Mouse (Mus musculus): ENCODE measurements at regions not wholly inside any gene's neighbourhood (a gene's known extent, or its start where the extent isn't known, plus 50 kb on each side); places are given as distances from the start of the nearest gene placed in this dataset.

GRCm38 (mm10) chr12:95937705-95938104 lies 245.7 kb downstream of the Flrt2 start:
- Histone ChIP-seq H3K4me1 (ENCODE audit: control insufficient read depth, insufficient read depth, low read length) (no peaks in the 10 kb centered on the region), H3K4me2 (ENCODE audit: low read depth, low read length) (no peak overlapping the region), H3K27ac (ENCODE audit: low read length) (no peak overlapping the region), H3K9ac (ENCODE audit: low read depth, low read length) (no peak overlapping the region), H3K36me3 (ENCODE audit: control insufficient read depth, insufficient read depth, low read length) (no peaks in the 10 kb centered on the region), H3K9me3 (ENCODE audit: control insufficient read depth, low read length) (no peaks in the 10 kb centered on the region), H3K27me3 (replicated peaks; ENCODE audit: control insufficient read depth, insufficient read depth, low read length) (no peaks in the 10 kb centered on the region), H3K4me3 (ENCODE audit: low read length) (no peak overlapping the region)
- 69% methylated on average over 4 of the region's 4 CpGs for WGBS
- no peak for ATAC-seq

GRCm38 (mm10) chr12:95940465-95941012 lies 248.5 kb downstream of the Flrt2 start:
- Histone ChIP-seq H3K4me2 (ENCODE audit: low read depth, low read length) (no peak overlapping the region), H3K4me1 (ENCODE audit: control insufficient read depth, insufficient read depth, low read length) (no peaks in the 10 kb centered on the region), H3K36me3 (ENCODE audit: control insufficient read depth, insufficient read depth, low read length) (no peaks in the 10 kb centered on the region), H3K9ac (ENCODE audit: low read depth, low read length) (no peak overlapping the region), H3K4me3 (ENCODE audit: low read length) (no peak overlapping the region), H3K9me3 (ENCODE audit: control insufficient read depth, low read length) (no peaks in the 10 kb centered on the region), H3K27me3 (replicated peaks; ENCODE audit: control insufficient read depth, insufficient read depth, low read length) (no peaks in the 10 kb centered on the region), H3K27ac (ENCODE audit: low read length) (no peak overlapping the region)
- ATAC-seq, result no peak
- 75% methylated on average over 1 of the region's 1 CpGs for WGBS

GRCm38 (mm10) chr12:95959786-95960504 lies 267.9 kb downstream of the Flrt2 start:
- H3K27me3 ChIP-seq (replicated peaks; ENCODE audit: control insufficient read depth, insufficient read depth, low read length), result no peaks in the 10 kb centered on the region
- H3K9me3 ChIP-seq (ENCODE audit: control insufficient read depth, low read length), result no peaks in the 10 kb centered on the region
- H3K27ac ChIP-seq (ENCODE audit: low read length), result no peak overlapping the region
- no peak for ATAC-seq
- H3K36me3 ChIP-seq (ENCODE audit: control insufficient read depth, insufficient read depth, low read length), result no peaks in the 10 kb centered on the region
- H3K4me3 ChIP-seq (ENCODE audit: low read length), result no peak overlapping the region
- WGBS, result 85% methylated on average over 6 of the region's 6 CpGs
- no peak overlapping the region for H3K4me2 ChIP-seq (ENCODE audit: low read depth, low read length)
- no peaks in the 10 kb centered on the region for H3K4me1 ChIP-seq (ENCODE audit: control insufficient read depth, insufficient read depth, low read length)
- H3K9ac ChIP-seq (ENCODE audit: low read depth, low read length), result no peak overlapping the region

- ATAC-seq, result no peak
- Histone ChIP-seq H3K4me1 (ENCODE audit: control insufficient read depth, insufficient read depth, low read length) (no peaks in the 10 kb centered on the region), H3K27ac (ENCODE audit: low read length) (no peak overlapping the region), H3K4me3 (ENCODE audit: low read length) (no peak overlapping the region), H3K9ac (ENCODE audit: low read depth, low read length) (no peak overlapping the region), H3K4me2 (ENCODE audit: low read depth, low read length) (no peak overlapping the region), H3K36me3 (ENCODE audit: control insufficient read depth, insufficient read depth, low read length) (no peaks in the 10 kb centered on the region), H3K9me3 (ENCODE audit: control insufficient read depth, low read length) (no peaks in the 10 kb centered on the region), H3K27me3 (replicated peaks; ENCODE audit: control insufficient read depth, insufficient read depth, low read length) (no peaks in the 10 kb centered on the region)
- 50% methylated on average over 3 of the region's 3 CpGs for WGBS
These were observed 268.5 kb downstream of the Flrt2 start for GRCm38 (mm10) chr12:95960505-95960871.

- no peaks in the 10 kb centered on the region for H3K27me3 ChIP-seq (replicated peaks; ENCODE audit: control insufficient read depth, insufficient read depth, low read length)
- no peak overlapping the region for H3K4me3 ChIP-seq (ENCODE audit: low read length)
- no peak for ATAC-seq
- no peak overlapping the region for H3K27ac ChIP-seq (ENCODE audit: low read length)
- no peak overlapping the region for H3K9ac ChIP-seq (ENCODE audit: low read depth, low read length)
- H3K36me3 ChIP-seq (ENCODE audit: control insufficient read depth, insufficient read depth, low read length), result no peaks in the 10 kb centered on the region
- H3K4me2 ChIP-seq (ENCODE audit: low read depth, low read length), result no peak overlapping the region
- H3K9me3 ChIP-seq (ENCODE audit: control insufficient read depth, low read length), result no peaks in the 10 kb centered on the region
- no peaks in the 10 kb centered on the region for H3K4me1 ChIP-seq (ENCODE audit: control insufficient read depth, insufficient read depth, low read length)
- WGBS, result 50% methylated on average over 4 of the region's 4 CpGs
These were observed 270.8 kb downstream of the Flrt2 start for GRCm38 (mm10) chr12:95962817-95963216.

GRCm38 (mm10) chr12:95988669-95989288 lies 296.8 kb downstream of the Flrt2 start:
- Histone ChIP-seq H3K36me3 (ENCODE audit: control insufficient read depth, insufficient read depth, low read length) (no peaks in the 10 kb centered on the region), H3K9me3 (ENCODE audit: control insufficient read depth, low read length) (no peaks in the 10 kb centered on the region), H3K27ac (ENCODE audit: low read length) (no peak overlapping the region), H3K9ac (ENCODE audit: low read depth, low read length) (no peak overlapping the region), H3K4me3 (ENCODE audit: low read length) (no peak overlapping the region), H3K4me2 (ENCODE audit: low read depth, low read length) (no peak overlapping the region), H3K4me1 (ENCODE audit: control insufficient read depth, insufficient read depth, low read length) (no peaks in the 10 kb centered on the region), H3K27me3 (replicated peaks; ENCODE audit: control insufficient read depth, insufficient read depth, low read length) (no peaks in the 10 kb centered on the region)
- 78% methylated on average over 5 of the region's 5 CpGs for WGBS
- ATAC-seq, result no peak

- Histone ChIP-seq H3K4me3 (ENCODE audit: low read length) (no peak overlapping the region), H3K36me3 (ENCODE audit: control insufficient read depth, insufficient read depth, low read length) (no peaks in the 10 kb centered on the region), H3K4me1 (ENCODE audit: control insufficient read depth, insufficient read depth, low read length) (no peaks in the 10 kb centered on the region), H3K27ac (ENCODE audit: low read length) (no peak overlapping the region), H3K9me3 (ENCODE audit: control insufficient read depth, low read length) (no peaks in the 10 kb centered on the region), H3K27me3 (replicated peaks; ENCODE audit: control insufficient read depth, insufficient read depth, low read length) (no peaks in the 10 kb centered on the region), H3K9ac (ENCODE audit: low read depth, low read length) (no peak overlapping the region), H3K4me2 (ENCODE audit: low read depth, low read length) (no peak overlapping the region)
- ATAC-seq, result no peak
- WGBS, result 57% methylated on average over 2 of the region's 2 CpGs
These were observed 302.9 kb downstream of the Flrt2 start for GRCm38 (mm10) chr12:95994963-95995362.

- no peak for ATAC-seq
These were observed 338.2 kb downstream of the Flrt2 start for GRCm38 (mm10) chr12:96030180-96030579.

GRCm38 (mm10) chr12:96075365-96075764 lies 383.3 kb downstream of the Flrt2 start:
- Histone ChIP-seq H3K4me3 (ENCODE audit: low read length) (no peak overlapping the region), H3K4me2 (ENCODE audit: low read depth, low read length) (no peak overlapping the region), H3K9ac (ENCODE audit: low read depth, low read length) (no peak overlapping the region), H3K9me3 (ENCODE audit: control insufficient read depth, low read length) (no peaks in the 10 kb centered on the region), H3K27me3 (replicated peaks; ENCODE audit: control insufficient read depth, insufficient read depth, low read length) (no peaks in the 10 kb centered on the region), H3K36me3 (ENCODE audit: control insufficient read depth, insufficient read depth, low read length) (no peaks in the 10 kb centered on the region), H3K4me1 (ENCODE audit: control insufficient read depth, insufficient read depth, low read length) (no peaks in the 10 kb centered on the region), H3K27ac (ENCODE audit: low read length) (no peak overlapping the region)
- 83% methylated on average over 4 of the region's 4 CpGs for WGBS
- ATAC-seq, result no peak

More at GRCm38 (mm10) chr12:96030180-96030579, 338.2 kb downstream of the Flrt2 start:
- H3K9me3 ChIP-seq (ENCODE audit: control insufficient read depth, low read length), result no peaks in the 10 kb centered on the region
- no peak overlapping the region for H3K27ac ChIP-seq (ENCODE audit: low read length)
- no peaks in the 10 kb centered on the region for H3K27me3 ChIP-seq (replicated peaks; ENCODE audit: control insufficient read depth, insufficient read depth, low read length)
- no peaks in the 10 kb centered on the region for H3K4me1 ChIP-seq (ENCODE audit: control insufficient read depth, insufficient read depth, low read length)
- H3K9ac ChIP-seq (ENCODE audit: low read depth, low read length), result no peak overlapping the region
- 24% methylated on average over 1 of the region's 1 CpGs for WGBS
- H3K4me2 ChIP-seq (ENCODE audit: low read depth, low read length), result no peak overlapping the region
- no peaks in the 10 kb centered on the region for H3K36me3 ChIP-seq (ENCODE audit: control insufficient read depth, insufficient read depth, low read length)
- no peak overlapping the region for H3K4me3 ChIP-seq (ENCODE audit: low read length)

All from intestine, embryonic 16.5 days (tissue).